Mouse (Mus musculus) heart, postnatal 4 days (tissue): Measurements from ENCODE around the gene Map2k7. TPM values are rescaled to one million over a fixed set of nuclear protein-coding genes. Genes with fewer than 3 reads are reported as not detected.
"Not testable (repeated sequence)": the region's sequence is repeated elsewhere in the genome, so short reads cannot be mapped to it uniquely, and the experiment has no call there.

Experiments used
- DNase-seq: peaks from one replicate; pipeline ENCODE4 v3.0.0; 2021
- total RNA-seq, 2 experiments: library from RNA; stranded (reverse); gene quantifications; 2 replicates each; pipeline ENCODE4 v1.2.3; 2021

Map2k7 gene
- total RNA-seq, 2 experiments from 2014 or later = 66.7 to 68.9 TPM

DNA sequence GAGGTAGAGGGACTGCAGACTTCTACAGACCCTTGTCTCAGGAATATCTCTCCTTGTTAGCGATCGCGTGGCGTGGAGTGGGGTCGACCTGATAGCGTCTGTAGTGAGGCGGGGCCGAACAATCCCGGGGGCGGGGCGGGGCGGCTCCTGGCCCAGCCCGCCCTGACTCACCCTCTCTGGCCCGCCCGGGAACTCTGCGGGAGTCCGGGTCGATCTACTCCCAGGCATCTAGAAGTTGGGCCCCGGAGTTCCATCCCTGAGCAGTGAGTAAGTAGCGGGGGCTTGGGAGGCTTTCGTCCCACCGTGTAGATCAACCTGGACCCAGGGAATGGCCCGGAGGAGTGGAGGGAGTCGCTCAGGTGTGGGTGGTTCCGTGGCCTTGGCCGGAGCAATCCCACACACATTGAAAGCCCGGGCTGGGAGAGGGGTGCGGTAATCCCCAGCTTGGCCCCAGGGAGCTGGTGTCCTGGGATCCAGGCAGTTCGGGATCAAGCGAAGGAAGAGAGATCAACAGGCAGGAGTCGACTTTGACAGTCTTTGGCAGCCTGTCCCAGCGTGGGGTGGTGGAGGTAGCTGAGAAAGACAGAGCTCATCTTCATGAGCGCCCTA lies 11.7 kb upstream of the Map2k7 start, which contains the start of gene Lrrc8e:
Gene Lrrc8e, plus strand, starts transcription at position 89 of the 609 bp plus-strand sequence.
- no peak for DNase-seq

DNA sequence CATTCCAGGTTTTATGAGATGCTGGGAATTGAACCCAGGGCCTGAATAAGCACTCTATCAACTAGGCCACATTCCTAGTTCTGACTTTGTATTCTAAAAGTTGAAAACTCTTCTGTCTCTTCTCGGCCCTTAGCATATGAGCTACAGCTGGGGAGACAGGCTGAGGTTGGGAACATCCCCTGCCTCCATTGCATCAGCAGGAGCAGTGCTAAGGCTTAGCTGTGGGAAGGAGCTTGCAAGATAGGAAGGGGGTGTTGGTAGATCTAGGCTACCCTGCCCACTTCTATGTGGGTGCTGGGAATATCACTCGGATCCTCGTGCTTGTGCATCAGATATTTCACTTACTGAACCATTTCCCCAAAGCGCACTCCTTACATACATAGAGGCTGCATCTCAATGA lies 10.6 kb upstream of the Map2k7 start:
- no peak for DNase-seq

DNA sequence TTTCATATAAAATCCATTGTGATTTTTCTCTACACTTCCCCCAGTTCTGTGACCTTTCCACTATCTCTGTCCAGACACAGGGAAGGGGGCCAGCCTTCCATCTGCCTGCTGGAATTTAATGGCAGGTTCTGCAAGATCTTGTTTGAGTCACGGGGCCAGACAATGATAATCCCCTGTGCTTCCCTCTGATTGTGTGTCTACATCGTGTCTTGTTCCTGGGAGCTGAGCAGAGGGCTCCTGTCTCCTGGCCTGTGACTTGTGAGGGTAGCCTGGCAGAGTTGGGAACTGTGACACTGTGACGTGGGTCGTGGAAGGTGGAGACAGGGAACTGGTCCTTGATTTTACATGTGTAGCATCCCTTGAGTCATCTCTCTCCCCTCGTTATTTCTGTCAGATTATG lies 8.8 kb upstream of the Map2k7 start:
- DNase-seq = no peak

DNA sequence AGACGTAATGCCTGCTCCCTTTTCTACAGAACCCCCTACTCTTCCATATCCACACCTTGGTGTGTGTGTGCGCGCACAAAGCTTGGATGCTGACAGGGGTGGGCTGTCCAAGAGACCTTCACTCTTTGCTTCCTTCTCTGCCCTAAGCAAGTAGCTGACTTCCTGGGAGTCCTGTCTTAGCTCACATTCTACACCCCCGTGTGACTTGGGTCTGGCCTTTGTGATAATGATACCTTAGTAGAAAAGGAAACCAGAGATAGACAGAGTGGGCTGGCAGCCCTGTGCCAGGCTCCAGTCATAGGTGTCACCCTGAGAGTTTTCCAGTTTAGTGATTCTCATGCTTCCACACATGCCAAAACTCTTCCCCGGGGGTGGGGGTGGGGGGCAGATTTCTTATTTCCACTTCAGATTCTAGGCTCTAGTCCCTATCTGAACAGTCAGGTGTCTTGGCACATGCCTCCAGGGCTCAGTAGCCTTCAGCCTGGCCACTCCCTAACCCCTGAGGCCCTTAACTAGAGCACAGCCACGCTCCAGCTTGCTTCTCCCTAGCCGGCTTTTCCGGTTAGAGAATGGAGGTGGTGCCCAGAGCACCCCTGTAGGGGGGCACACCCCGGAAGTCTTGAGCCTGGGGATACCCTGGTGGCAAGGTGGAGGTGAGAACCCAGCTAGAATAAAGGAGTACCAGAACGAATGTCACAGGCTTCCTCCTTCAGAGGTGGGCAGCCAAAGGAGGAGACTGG lies 7.8 kb upstream of the Map2k7 start:
- no peak for DNase-seq

DNA sequence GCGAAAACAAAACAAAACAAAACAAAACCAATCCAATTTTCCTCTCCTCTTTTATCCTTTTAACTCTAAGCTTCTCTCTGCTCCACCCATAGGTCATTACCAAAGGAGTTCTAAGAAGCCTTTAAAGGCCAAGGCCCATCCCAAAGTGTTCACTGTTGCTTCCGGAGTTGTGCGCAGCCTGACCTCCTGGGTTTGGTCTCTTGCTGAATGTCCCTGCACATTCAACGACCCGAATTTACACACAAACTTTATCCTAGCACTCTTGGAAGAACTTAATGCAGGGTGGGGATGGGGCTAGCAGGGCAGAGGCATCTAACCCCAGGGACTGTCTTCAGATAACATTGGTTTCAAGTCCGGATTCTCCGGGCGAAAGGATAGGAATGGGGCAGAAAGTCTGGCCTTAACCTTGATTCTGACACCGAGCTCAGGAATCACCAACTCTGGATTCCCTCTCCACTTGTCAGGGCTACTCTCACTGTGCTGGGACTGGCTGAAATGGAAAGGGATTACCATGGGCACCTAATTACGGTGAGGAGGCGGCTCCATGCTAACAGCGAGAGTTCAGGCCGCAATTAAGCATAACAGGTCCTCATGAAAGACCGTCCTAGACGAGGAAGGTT lies 616 bp upstream of the Map2k7 start:
- DNase-seq = no peak

DNA sequence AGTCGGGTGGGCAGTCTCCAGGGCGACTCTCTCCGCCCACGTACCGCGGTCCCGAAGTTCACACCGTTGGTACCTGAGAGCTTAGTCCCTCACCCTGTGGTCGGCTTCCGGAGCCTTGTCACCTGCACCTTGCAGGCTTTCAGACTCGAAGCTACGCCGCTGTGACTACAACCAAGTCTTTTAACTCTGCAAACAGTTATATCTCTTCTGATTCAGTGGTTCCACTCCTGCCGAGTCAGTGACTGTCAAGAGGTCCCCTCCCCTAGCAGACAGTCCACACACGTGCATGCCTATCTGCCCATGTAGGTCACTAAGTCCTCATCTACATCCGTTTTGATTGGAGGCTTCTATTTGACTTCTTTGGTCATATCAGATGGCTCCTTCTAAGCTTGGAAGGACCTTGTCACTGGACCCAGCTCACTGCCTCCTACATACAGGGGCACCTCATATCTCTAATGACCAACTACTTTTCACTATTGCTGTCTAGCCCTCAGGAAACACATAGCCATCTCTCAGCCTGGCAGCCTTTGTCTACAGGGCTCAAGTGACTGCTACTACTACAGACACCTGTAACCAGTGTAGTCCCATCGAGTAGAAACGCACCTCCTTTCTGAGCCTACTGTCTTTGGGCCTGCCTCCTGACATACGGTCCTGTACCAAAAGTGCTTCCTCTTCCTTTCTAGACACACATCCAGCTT lies 802 bp downstream of the Map2k7 start:
- DNase-seq = no peak

DNA sequence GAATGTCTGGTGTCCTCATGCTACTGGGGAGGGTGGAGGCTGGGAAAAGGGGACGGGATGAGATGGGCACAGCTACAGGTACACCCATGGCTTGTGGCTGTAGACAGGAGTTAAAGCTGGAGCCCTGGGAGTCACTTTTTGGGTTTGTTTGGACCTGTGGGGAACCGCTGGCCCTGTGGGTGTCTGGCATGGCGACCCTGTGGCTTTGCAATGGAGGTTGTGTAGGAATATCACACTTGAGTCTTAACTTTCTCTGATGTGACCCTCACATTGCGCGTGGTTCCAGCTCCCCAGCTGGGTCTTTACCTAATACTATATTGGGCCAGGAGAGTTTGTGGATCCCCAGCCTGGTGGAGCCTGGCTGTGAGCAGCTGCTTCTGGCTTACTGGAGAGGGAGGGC lies 6.5 kb downstream of the Map2k7 start:
- DNase-seq = no peak

DNA sequence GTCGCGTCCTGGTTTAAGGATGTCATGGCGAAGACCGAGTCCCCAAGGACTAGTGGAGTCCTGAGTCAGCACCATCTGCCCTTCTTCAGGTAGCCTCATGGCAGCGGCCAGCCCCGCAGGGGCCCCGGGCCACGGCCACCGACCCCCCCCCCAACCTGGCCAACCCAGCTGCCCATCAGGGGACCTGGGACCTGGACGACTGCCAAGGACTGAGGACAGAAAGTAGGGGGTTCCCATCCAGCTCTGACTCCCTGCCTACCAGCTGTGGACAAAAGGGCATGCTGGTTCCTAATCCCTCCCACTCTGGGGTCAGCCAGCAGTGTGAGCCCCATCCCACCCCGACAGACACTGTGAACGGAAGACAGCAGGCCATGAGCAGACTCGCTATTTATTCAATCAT lies 7.2 kb downstream of the Map2k7 start:
- no peak for DNase-seq

DNA sequence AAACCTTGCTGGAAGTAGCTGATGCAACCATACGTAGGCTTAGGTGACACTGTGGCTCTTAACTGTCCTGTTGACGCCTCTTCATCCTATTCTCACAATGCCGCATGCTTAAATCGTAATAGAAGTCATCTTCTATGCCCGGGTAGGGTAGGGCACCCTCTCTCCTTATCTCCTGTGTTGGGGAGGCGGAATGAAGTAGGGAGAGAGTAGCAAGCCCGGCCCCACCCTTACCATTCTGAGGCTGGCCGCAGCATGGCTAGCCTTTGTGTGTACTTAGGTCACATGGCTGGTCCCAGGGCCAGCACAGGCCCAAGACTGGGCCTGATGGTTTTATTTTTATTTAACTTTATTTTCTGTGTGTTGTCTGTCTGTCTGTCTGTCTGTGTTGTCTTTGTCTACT lies 8.7 kb downstream of the Map2k7 start:
- no peak for DNase-seq

DNA sequence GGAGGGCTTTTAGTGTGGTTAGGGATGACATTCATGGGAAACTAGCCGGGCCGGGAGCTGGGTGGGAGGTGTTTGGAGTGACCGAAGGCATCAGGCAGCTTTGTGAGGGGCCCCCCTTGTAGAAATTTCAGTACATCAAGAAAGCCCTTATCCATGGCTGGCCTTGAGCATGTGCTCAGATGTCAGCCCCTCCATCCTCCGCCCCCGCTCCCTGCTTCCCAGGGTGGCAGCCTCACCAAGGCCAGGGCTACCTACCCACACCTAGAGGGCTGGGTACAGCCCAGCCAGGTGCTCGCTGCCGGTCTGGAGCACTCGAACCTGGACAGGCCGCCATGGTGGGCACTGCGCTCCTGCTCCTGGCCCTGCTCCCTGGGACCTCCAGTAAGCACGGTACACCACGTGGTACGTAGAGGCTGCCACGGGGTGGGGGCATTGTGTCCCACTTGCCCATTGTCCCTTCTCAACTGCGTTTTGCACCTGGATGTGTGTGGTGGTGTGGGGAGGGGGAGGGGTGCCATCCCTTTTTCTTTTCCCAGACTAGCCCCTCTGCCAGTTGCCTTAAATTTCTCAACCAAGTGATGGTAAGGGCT lies 9.5 kb downstream of the Map2k7 start, which contains the start of gene Tgfbr3l:
Gene Tgfbr3l, plus strand, starts transcription at position 264 of the 590 bp plus-strand sequence.
- DNase-seq = no peak

DNA sequence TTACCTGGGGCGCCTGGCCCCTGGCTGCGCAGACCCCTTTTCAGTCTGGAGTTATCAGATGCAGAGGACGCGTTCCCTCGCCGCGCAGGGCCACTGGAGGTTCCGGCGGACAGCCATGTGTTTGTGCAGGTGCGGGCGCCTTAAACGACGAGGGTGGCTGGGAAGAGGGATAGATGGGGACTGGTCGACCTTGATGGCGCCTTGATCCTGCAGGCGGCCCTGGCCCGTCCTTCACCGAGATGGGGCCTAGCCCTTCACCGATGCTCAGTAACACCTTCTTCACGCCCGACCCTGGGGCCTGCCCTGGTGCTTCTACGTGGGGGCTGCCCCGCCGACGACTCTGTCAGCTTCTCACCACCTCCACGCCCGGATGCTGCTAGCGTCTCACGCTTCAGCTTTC lies 10.7 kb downstream of the Map2k7 start:
- peak; percentile 69 for DNase-seq

DNA sequence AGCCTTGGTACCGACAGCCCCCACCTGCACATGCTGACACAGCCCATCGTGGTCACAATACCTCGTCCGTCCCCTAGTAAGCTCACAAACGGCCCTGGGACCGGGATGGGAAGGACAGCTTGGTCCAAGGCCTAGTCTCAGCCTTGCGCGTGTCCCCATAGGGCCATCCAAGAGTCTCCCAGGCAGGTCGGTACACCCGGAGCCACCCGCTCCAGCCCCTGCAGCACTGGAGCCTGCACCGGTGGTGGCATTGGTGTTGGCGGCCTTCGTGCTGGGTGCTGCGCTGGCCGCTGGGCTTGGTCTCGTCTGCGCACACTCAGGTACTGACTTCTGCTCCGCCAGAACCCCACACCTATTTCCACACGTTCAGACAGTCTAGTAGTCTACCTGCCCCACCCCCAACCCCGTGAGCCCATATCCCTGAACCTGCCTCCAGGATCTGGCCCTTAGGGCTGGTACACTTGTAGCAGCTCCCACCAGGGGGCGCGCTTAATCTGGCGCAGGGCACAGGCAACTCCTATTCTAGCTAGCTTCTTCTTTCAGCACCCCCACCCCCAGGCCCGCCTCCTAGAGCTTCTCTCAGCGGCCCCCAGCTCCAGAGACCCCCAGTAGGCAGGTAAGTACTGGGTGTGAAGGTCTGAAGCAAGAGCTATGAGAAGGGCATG lies 11.9 kb downstream of the Map2k7 start:
- peak; percentile 90 for DNase-seq

DNA sequence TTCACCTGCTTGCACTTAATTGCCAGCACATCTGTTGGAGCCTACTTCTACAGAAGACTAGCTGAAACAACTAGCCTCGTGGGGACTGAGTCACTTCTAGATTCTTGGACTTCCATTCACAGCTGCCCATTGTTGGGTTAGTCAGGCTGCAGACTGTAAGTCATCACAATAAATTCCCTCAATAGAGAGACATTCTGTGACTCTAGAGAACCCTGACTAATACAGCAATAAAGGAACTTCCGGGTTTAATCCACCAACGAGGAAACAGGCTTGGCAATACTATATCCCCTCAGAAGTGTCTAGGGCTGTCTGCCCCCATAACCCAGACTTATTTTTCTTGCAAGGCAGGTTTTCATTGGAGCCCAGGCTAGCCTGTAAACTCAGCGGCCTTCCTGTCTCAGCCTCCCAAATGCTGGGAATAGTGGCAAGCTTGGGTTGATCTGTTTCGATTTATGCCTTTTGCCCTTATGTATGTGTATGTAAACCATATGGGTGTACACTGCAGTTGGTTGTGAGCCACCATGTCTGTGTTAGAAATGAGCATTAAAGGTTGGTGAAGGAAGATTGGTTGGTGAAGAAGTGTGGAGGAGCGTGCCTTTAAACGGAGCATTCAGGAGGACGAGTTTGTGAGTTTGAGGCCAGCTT lies 13.7 kb downstream of the Map2k7 start:
- no peak for DNase-seq

DNA sequence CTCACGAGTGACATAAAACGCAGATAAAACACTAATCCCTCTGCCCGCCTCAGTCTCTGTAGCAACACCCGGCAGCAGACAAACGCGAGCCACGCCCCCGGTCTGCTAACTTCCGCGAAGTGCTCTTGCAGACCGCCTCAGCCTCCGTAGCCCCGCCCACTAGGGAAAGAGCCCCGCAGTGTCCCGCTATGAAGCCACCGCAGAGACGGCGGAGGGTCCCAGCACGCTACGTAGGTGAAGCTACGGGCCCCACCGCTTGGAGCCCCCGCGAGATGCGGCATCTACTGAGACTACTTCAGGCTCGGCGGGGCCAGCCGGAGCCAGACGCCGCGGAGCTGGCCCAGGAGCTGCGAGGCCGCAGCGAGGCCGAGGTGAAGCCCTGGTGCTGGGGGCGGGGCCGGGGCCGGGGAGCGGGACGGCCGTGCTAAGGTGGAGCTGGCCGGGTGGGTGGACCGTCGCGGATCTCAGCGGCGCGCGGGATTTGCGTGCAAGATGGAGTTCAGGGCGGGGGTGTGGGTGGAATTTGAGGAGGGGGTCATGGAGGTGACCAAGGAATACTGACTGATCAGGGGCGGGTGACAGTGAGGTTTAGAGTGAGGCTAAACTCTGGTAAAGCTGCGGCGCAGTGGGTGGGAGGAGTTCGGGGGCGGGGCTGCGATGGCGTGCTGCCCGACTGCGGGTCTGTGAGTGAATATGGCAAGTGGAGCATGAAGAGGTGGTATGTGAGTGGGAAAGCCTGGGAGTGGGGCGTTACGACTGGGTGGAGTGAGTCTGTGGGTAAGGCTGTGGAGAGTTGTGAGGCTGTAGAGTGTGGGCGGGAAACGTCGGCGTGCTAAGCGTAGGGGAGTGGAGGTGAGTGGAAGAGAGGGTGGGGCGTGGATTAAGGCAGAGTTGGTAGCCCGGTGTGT lies 14.6 kb downstream of the Map2k7 start, which contains the start of gene Snapc2:
Gene Snapc2, plus strand, starts transcription at position 147 of the 908 bp plus-strand sequence.
- DNase-seq = peak; percentile 96

DNA sequence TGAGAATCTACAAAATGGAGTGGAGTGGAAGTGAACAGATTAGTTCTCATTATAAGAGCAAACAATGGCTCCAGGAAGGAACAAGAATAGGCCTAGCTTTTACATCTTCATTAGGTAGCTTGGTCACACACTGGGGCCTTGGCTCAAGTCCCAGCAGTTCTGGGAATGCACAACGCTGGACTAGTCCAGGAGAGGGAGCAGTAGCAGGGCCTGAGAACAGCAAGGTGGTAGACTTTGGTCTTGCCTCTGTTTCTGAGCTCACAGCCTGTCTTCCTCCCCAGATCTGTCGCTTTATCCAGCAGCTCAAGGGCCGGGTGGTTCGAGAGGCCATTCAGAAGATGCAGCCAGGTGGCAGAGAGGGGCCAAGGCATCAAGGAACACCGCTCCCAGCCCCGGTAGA lies 15.5 kb downstream of the Map2k7 start:
- DNase-seq = peak; percentile 77

DNA sequence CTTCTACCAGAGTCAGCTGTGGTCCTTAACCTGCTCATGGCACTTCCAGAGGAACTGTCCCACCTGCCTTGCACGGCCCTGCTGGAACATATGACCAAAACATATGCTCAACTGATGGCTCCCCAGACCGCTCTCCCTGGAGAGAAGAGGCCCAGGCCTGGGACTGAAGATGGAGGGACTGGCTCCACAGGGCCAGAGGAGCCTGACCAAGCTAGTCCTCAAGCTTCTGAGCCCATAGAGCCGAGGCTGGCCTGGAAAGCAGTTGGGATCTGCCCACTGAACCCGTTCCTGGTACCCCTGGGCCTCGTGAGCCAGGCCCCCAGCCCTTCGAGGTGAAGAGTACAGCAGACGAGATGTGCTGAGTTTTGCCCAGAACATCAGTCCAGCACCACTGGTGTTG lies 16.9 kb downstream of the Map2k7 start:
- not testable (repeated sequence) for DNase-seq

DNA sequence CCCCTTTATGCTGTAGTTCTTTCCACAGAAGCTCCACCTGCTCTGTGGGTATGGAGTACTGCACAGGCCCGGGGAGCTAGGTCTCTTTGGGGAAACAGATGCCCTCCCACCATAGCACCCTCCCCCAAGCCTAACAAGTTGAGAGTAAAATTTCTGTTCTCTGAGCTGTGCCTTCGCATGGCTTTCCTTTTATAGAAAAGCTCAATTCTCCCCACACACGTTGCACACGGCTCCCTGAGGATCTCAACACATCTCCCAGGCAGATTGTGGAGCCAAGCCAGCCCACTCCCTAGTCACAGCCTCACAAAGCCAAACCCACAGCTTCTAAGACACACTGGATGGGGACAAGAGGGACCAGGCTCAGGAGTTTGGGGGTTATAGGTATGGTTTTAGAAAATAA lies 18.4 kb downstream of the Map2k7 start:
- no peak for DNase-seq

DNA sequence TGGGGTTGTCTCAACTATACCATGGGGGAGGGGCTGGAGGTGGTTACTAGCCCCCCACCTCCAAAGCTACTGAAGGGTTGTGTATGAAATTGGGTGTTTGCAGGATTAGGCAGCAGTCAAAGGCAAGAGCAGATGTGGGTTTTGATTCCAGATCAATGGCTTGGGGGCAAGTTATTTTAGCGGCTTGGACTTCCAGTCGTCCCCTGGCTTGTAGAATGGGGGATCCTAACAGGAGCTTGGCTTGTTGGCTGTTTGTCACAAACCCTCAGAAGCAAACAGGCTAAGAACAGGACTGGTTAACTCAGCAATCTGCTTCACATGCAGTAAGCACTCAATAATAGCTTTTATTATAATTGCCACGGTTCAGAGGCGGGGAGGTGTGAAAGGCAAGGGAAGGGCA lies 18.8 kb downstream of the Map2k7 start:
- DNase-seq = no peak

DNA sequence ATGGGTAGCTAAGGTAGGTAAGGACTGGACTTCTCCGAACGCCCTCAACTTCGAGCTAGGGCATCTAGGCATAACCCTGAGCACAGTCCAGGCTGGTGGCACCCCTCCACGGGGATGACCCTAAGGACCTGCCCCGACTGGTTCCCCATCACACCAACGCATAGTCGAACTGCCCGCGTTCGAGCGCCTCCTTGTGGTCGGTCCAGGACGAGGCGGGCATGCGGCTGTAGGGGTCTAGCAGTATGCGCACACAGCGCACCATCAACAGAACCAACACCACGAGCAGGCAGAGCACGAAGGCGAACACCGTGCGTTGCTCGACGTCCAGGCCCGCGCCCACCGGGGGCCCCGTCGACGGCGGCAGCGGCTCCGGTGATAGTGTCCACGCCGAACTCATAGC lies 19.7 kb downstream of the Map2k7 start:
- peak; percentile 87 for DNase-seq

DNA sequence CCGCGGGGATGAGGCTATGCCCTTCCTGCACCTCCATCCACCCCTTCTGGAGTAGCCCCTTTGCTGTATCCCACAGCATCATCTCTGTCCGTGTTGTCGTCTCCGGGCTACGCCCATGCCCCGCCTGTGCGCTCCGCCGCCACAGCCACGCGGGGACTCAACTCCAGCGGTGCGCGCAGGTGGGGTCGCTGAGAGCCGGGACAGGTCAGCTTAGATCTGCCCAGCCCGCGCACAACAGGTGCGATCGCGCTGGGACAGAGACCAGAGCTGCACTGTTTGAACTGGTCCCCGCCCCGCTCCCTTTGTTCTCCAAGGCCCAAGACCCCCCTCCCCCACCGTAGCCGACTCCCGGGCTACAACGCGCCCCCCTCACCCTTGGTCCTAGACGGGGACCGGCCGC lies 20.1 kb downstream of the Map2k7 start:
- no peak for DNase-seq
